Mouse (Mus musculus) layer of hippocampus, adult 9-11 months (tissue): ENCODE results near the gene Nr2f2.
A peak's percentile ranks its signal among the peaks of the same experiment; 100 is the strongest.

Source experiments
- DNase-seq: peaks from one replicate; pipeline ENCODE4 v3.0.0; 2022

The Nr2f2 gene

GRCm38 (mm10) chr7:70349981-70350670 lies 16.4 kb downstream of the Nr2f2 start:
- no peak for DNase-seq

DNA sequence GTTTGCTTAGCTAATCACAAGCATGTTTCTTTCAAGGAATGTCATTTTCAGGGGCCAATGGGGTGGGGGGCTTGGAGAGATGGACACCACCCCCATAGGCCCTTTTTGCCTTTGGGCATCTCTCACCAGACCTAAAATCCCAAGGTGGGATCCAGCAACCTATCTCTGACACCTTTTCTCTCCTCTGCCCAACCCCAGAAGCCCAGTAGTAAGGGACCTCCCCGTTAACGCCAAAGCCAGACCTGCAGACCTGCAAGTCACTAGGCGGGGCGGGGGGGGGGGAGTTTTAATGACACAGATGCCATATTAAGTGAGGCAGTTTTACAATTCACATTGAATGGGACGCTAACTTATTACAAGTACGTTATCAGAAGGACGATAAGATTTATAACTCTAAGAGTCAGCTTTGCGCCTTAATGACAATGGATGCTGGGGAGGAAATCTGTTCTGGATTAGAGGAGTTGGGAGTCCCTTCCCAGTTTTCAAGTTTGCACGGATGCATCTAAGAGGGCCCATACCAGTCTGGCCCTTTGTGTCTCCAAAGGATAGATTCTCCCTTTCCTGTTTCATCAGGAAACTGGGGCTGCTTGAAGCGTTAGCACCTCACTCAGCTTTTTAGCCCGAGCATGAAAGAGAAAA lies 17.4 kb downstream of the Nr2f2 start:
- DNase-seq = no peak

GRCm38 (mm10) chr7:70348064-70348976 lies 18.2 kb downstream of the Nr2f2 start:
- no peak for DNase-seq

GRCm38 (mm10) chr7:70347618-70347958 lies 18.9 kb downstream of the Nr2f2 start:
- no peak for DNase-seq

- DNase-seq = no peak
Measured at GRCm38 (mm10) chr7:70346951-70347617, 19.5 kb downstream of the Nr2f2 start.

DNA sequence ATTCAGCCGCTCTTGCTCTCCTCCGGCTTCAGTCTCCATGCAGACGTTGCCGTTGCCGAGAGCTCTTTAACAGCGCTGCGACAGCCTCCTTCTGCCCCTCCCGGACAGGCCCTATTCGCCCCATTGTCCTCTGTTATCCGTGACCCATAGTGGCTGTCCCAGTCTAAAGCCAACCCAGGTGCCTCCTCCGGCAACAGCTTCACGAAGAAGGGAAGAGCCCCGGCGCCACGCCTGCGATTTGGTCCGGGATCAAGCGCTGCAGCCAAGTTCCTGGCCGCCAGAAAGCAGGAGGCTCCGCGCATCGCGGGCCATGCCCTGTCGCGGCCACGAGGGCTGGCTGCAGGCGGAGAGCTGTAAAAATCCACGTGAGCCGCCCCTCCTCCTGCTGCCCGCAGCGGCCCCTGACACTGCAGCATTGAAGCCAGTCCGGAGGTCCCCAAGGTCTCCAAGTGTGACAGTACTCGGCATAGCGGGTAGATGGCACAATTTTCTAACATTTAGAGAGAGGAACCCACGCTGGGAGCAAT lies 20.5 kb downstream of the Nr2f2 start:
- DNase-seq = peak; percentile 48

DNA sequence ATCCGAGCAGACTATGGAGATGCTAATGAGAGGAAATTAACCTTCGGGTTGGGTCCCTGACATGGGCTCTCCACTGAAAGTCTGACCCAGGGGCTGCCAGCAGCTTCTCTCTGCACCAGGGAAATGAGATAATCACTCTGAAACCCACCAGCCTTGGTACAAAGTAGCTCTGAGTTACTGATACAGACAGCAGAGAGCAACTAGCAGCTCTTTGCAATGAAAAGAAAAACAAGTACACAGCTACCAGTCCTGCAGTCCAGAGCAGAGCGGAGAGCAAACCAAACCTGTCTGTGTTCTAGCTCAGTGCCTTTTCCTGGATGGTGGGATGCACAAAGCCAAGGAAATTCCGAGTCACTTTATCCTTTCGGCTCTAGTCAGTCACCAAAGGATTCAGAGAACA lies 23.1 kb downstream of the Nr2f2 start:
- no peak for DNase-seq

DNA sequence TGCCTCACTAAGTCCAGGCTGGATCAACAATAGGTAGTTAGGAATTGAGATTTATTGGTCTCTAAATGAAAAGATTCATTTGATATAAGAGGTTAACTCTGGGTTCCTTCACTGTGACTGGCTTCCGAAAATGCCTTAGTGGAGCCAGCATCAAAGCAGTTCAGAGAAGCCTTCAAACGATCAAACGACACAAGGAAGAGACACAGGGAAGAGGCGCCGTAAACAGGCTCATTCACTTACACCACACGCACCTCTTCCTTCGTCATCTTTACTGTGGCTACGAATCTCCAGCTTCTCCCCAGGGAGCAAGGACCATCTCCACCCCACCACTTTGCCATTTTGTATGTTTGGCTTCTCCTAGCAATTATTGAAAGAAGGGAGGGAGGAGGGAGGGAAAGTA lies 23.8 kb downstream of the Nr2f2 start:
- no peak for DNase-seq

DNA sequence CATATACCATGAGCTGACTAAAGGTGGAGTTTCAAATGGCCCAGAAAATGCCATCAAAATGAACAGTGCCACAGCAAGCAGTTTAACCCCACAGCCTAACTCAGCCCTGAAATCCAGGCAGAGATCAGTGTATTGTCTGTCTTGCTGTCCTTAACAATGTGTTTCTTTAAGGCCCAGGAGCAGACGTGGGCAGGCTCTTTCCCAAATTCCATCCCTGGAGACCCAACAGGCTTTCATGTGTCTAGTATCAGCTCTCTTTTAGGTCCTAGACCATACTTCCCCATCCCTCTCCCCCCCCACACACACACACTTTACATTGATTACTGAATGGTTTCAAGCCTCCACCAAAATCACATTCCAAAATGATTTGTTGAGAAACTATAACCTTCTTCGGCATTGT lies 24.5 kb downstream of the Nr2f2 start:
- DNase-seq = no peak

DNA sequence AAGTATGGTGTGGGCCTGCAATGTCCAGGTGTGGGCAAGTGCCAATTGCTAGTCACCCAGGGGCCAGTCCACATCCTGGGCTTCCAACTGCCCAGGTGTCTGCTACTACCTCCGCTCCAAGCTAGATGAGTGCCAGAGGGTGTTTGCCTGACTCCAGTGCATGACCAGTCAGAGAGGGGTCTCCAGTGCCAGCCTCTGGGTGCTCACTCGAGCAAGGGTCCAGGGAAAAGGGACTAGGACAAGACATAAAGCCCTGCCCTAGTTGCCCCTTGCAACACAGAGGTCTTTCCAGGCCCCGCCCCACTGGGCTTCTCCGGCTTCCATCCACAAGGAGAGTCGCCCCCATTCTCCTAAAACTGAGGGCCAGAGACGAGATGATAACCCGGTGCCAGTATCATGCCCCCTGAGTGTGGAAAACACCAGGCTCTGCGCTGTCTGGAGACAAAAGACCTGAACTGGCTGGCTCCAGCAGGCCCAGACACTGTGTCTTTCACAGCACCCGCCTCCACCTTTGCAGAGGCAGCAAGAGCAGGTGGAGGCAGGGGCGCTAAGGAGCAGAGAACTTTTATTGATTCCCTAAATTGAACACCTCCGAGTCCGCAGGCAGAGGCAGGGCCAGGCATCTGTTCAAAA lies 26.4 kb downstream of the Nr2f2 start:
- no peak for DNase-seq

DNA sequence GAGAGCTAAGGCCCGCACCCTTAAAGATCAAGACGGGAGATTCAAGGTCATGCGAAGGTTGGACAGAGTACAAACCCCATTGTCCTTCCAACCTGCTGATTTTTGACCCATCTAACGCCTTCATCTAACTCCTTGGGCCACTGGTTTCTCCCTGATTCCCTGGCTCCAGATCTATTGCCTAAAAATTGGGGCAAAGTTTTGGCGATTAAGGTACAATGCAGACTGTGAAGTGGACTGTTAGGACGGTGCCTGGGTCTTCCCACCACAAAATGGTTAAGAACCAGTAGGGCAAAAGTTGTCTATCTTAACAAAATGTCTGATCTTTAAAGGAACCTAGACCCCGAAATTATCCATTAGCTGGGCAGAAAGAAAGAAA lies 28.3 kb downstream of the Nr2f2 start:
- DNase-seq = no peak

GRCm38 (mm10) chr7:70337581-70338264 lies 28.8 kb downstream of the Nr2f2 start:
- DNase-seq = no peak

DNA sequence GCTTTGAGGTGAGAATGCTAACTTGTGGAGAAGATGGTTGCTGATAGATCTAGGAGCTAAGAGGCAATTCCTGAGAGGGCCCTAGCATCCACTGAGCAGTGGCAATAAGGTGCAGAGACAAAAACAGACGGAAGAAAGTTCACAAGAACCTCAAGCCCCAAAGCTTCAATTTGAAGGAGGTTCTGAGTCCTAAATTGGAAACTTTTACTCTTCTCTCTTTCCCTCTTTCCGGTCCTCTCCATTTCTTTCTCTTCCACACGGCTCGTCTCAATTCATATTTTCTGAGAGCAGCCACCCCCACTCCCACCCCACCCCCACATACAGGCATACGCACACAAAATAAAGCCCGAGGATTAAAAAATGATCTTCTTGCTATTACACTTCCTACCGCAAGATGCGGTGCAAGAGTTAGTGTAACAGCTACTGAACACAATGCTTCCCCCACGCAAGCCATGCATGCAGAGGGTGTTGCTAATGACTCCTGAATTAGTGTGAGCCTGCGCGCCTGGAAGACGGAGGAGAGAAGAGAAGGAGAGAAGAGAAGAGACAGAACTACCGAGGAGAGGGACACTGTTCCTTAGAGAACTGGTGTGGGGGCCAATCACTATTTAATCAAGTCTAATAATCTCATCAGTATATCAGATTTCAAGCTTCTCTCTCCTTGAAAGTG lies 29.8 kb downstream of the Nr2f2 start:
- DNase-seq = no peak

DNA sequence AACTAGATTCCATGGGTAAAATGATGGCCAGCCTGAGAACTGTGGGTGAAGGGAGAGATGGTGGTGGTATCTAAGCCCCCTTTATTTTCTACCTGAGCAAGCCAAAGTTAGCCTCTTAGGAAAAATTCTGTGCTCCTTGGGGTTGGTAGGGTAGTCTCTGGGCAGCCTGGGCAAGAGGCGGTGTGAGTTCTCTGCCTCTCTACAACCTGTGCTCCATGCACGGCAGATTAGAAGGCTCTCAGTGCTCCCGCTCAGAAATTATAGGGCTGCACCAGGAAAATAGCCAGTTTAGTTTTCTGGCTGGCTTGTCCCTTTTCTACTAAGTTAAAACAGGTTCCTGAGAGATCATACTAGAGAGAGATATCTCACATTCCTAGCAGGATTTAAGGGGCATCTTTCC lies 30.4 kb downstream of the Nr2f2 start:
- no peak for DNase-seq

GRCm38 (mm10) chr7:70335411-70335810 lies 31.1 kb downstream of the Nr2f2 start:
- no peak for DNase-seq

GRCm38 (mm10) chr7:70334836-70335235 lies 31.7 kb downstream of the Nr2f2 start:
- DNase-seq = peak; percentile 63

DNA sequence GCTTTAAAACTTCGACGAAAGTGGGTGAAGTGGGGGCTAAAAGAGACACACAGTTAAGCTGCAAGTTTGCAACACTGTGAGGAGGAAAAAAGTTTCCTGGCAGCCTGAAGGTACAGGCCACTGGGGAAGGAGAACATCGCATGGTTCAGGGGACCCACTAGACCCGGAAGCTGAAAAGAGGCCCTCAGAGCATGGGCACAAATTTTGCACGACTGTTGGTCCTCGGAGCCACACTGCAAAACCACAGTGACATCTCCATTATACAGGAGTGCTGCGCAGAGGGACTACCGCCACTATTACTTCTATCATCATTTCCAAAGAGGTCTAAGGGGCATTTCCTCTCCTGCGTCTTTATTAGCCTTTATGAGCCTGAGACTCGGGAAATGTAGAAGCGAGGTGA lies 32.7 kb downstream of the Nr2f2 start:
- DNase-seq = no peak

DNA sequence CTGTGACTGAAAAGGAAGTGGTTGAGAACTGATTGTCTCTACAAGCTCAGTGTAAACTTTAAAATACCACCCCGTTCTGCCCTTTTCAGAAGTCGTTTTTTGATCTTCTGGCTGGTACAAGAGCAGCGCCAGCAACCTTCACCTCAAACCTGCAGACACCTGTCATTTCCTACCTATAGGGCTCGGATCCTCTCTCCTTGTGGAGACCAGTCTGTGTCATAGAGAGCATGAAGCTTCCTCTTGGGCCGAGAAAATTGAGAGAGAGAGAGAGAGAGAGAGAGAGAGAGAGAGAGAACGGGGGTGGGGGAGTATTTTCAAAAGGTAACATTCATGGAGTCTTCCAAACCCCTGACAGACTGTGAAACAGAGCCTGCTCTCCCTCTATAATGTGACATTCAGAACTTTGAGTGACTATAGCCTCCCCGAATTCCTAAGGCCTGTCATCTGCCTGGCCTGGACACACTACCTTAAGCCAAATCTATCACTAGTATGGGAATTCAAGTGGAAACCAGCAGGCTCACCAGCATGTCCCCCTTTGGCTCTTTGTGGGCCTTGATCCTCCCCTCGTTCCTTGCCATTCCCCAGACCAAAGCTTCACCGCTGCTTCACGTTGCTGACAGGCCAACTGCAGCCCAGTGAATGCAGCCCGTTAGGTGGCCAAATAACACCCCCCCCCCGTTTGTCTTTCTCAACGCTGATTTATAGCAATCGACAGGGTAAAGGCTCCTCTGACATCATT lies 33.4 kb downstream of the Nr2f2 start:
- no peak for DNase-seq

GRCm38 (mm10) chr7:70332064-70332850 lies 34.3 kb downstream of the Nr2f2 start:
- DNase-seq = no peak
